Mouse (Mus musculus) lung, adult 2 months (tissue): ENCODE data around the gene Atg5.
"Not testable (repeated sequence)": the region's sequence is repeated elsewhere in the genome, so short reads cannot be mapped to it uniquely, and the experiment has no call there.

Experiments used
- CTCF ChIP-seq: fragments of 200-500 bp; IDR thresholded peaks from 2 replicates; pipeline ENCODE4 v1.5.1; 2011; ENCODE audit warnings: mild to moderate bottlenecking, low read length, control low read depth; ENCODE audit not compliant: insufficient read depth
- POLR2A ChIP-seq: fragments of 200-500 bp; IDR thresholded peaks from 2 replicates; pipeline ENCODE4 v1.6.1; 2011; ENCODE audit warnings: low read depth, mild to moderate bottlenecking, control low read depth, low read length, borderline replicate concordance; ENCODE audit errors: extremely low read depth

DNA sequence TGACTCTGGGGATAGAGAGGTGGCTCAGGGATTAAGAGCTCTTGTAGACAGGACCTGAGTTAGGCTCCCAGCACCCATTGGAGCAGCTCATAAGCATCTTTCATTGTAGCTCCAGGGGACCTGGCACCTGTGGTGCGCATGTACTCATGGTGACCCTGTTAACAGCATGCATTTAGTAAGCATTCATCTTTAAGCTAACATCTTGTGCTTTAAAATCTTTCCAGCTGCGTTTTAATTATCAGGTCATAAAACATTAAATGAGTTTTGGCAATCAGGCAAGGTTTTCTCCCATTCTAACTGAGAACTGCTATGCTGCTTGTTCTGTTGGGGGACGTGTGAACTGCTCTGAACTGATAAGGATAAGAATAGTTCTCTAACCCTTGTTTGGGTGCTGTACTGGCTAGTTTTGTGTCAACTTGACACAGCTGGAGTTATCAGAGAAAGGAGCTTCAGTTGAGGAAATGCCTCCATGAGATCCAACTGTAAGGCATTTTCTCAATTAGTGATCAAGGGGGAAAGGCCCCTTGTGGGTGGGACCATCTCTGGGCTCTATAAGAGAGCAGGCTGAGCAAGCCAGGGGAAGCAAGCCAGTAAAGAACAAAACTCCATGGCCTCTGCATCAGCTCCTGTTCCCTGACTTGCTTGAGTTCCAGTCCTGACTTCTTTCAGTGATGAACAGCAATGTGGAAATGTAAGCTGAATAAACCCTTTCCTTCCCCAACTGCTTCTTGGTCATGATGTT, 68.7 kb downstream of the Atg5 start:
- TF ChIP-seq CTCF, POLR2A: not testable (repeated sequence)
